Mouse (Mus musculus) MEL (cell line): ENCODE results near the gene Glul. TPM values are rescaled to one million over a fixed set of nuclear protein-coding genes. Genes with fewer than 3 reads are reported as not detected.

Experiments
- DNase-seq: peaks from one replicate; pipeline ENCODE4 v3.0.0; 2011; ENCODE audit warnings: low read depth, low spot score
- H3K27ac ChIP-seq: 2 replicates; pipeline ENCODE4 v1.5.1; 2012; ENCODE audit warnings: low read depth, mild to moderate bottlenecking, control low read depth, low read length, moderate library complexity; ENCODE audit not compliant: control insufficient read depth
- H3K27me3 ChIP-seq, 2 experiments: fragments of 150-350 bp in 1 of 2; sonication (generic) in 1 of 2; 2 replicates each; pipeline ENCODE4 v1.6.1; 2012; ENCODE audit warnings: low read length in 2 of 2, mild to moderate bottlenecking in 2 of 2, improper control_type of control experiment in 1 of 2, moderate library complexity in 1 of 2; ENCODE audit not compliant: insufficient read depth in 2 of 2, control insufficient read depth in 1 of 2
- H3K36me3 ChIP-seq, 2 experiments: 2 replicates each; pipeline ENCODE4 v1.6.1; 2012 to 2014; ENCODE audit warnings: low read length in 2 of 2, improper control_type of control experiment in 1 of 2, inconsistent platforms in 1 of 2, mild to moderate bottlenecking in 1 of 2; ENCODE audit not compliant: insufficient read depth in 2 of 2, control insufficient read depth in 1 of 2
- H3K4me1 ChIP-seq, 2 experiments: fragments of 150-350 bp in 1 of 2; sonication (generic) in 1 of 2; 2 replicates each; pipeline ENCODE4 v1.6.1; 2012; ENCODE audit warnings: low read length in 2 of 2, improper control_type of control experiment in 1 of 2, mild to moderate bottlenecking in 1 of 2; ENCODE audit not compliant: insufficient read depth in 2 of 2, control insufficient read depth in 1 of 2
- H3K4me3 ChIP-seq, 2 experiments: fragments of 150-350 bp in 1 of 2; sonication (generic) in 1 of 2; 2 replicates each; pipeline ENCODE4 v1.5.1; 2012; ENCODE audit warnings: low read depth in 2 of 2, low read length in 2 of 2, mild to moderate bottlenecking in 2 of 2, moderate library complexity in 2 of 2, control low read depth in 1 of 2, improper control_type of control experiment in 1 of 2; ENCODE audit not compliant: control insufficient read depth in 1 of 2, insufficient read depth in 1 of 2
- H3K79me2 ChIP-seq: 2 replicates; pipeline ENCODE4 v1.6.1; 2012; ENCODE audit warnings: mild to moderate bottlenecking, low read length, moderate library complexity; ENCODE audit not compliant: control insufficient read depth, poor library complexity, insufficient read depth
- H3K9ac ChIP-seq: 2 replicates; pipeline ENCODE4 v1.6.1; 2012; ENCODE audit warnings: low read depth, mild to moderate bottlenecking, control low read depth, low read length, moderate library complexity; ENCODE audit not compliant: control insufficient read depth, poor library complexity, severe bottlenecking
- H3K9me3 ChIP-seq: fragments of 150-350 bp; sonication (generic); replicated peaks from 2 replicates; pipeline ENCODE4 v1.6.1; 2012; ENCODE audit warnings: mild to moderate bottlenecking, low read length, improper control_type of control experiment, moderate library complexity; ENCODE audit not compliant: insufficient read depth
- BHLHE40 ChIP-seq: IDR thresholded peaks from 2 replicates; pipeline ENCODE4 v1.6.1; 2012; ENCODE audit warnings: low read depth, mild to moderate bottlenecking, inconsistent platforms, low read length, improper control_type of control experiment, borderline replicate concordance
- CHD1 ChIP-seq: IDR thresholded peaks from 2 replicates; pipeline ENCODE4 v1.6.1; 2012; ENCODE audit warnings: low read depth, mild to moderate bottlenecking, inconsistent platforms, low read length, improper control_type of control experiment
- CHD2 ChIP-seq: IDR thresholded peaks from 2 replicates; pipeline ENCODE4 v1.6.1; 2011; ENCODE audit warnings: low read length, improper control_type of control experiment
- CTCF ChIP-seq, 3 experiments: IDR thresholded peaks in 2 of 3; conservative IDR thresholded peaks in 1 of 3; 2 replicates each; pipeline ENCODE4 v1.5.1; 2011 to 2012; ENCODE audit warnings: low read length in 3 of 3, low read depth in 2 of 3, mild to moderate bottlenecking in 2 of 3, improper control_type of control experiment in 1 of 3, inconsistent platforms in 1 of 3, mixed read lengths in 1 of 3, moderate library complexity in 1 of 3; ENCODE audit not compliant: control insufficient read depth in 1 of 3, insufficient read depth in 1 of 3, poor library complexity in 1 of 3, severe bottlenecking in 1 of 3
- E2F4 ChIP-seq: IDR thresholded peaks from 2 replicates; pipeline ENCODE4 v1.6.1; 2011; ENCODE audit warnings: low read depth, low read length, improper control_type of control experiment, borderline replicate concordance
- ELF1 ChIP-seq: IDR thresholded peaks from 2 replicates; pipeline ENCODE4 v1.6.1; 2014; ENCODE audit warnings: low read depth, mild to moderate bottlenecking, inconsistent platforms, low read length, improper control_type of control experiment, moderate library complexity
- EP300 ChIP-seq, 2 experiments: IDR thresholded peaks; 2 replicates each; pipeline ENCODE4 v1.6.1; 2011; ENCODE audit warnings: improper control_type of control experiment in 2 of 2, low read length in 2 of 2, low read depth in 1 of 2, mild to moderate bottlenecking in 1 of 2
- ETS1 ChIP-seq: IDR thresholded peaks from 2 replicates; pipeline ENCODE4 v1.6.1; 2012; ENCODE audit warnings: low read depth, mild to moderate bottlenecking, inconsistent platforms, low read length, improper control_type of control experiment, moderate library complexity
- GABPA ChIP-seq: IDR thresholded peaks from 2 replicates; pipeline ENCODE4 v1.6.1; 2012; ENCODE audit warnings: low read depth, mild to moderate bottlenecking, inconsistent platforms, low read length, improper control_type of control experiment, moderate library complexity
- GATA1 ChIP-seq: IDR thresholded peaks from 2 replicates; pipeline ENCODE4 v1.6.1; 2011; ENCODE audit warnings: low read depth, low read length, improper control_type of control experiment
- HCFC1 ChIP-seq: IDR thresholded peaks from 2 replicates; pipeline ENCODE4 v1.6.1; 2012; ENCODE audit warnings: low read depth, mild to moderate bottlenecking, inconsistent platforms, low read length, improper control_type of control experiment, moderate library complexity
- JUND ChIP-seq: IDR thresholded peaks from 2 replicates; pipeline ENCODE4 v1.6.1; 2011; ENCODE audit warnings: low read depth, mild to moderate bottlenecking, improper control_type of control experiment, low read length
- KAT2A ChIP-seq: conservative IDR thresholded peaks from 2 replicates; pipeline ENCODE4 v1.6.1; 2012; ENCODE audit warnings: low read depth, low read length, improper control_type of control experiment, inconsistent platforms
- MAFK ChIP-seq: IDR thresholded peaks from 2 replicates; pipeline ENCODE4 v1.6.1; 2011; ENCODE audit warnings: low read depth, mild to moderate bottlenecking, low read length, improper control_type of control experiment, borderline replicate concordance
- MAX ChIP-seq: IDR thresholded peaks from 2 replicates; pipeline ENCODE4 v1.6.1; 2011; ENCODE audit warnings: low read length, improper control_type of control experiment
- MAZ ChIP-seq: IDR thresholded peaks from 2 replicates; pipeline ENCODE4 v1.6.1; 2012; ENCODE audit warnings: low read depth, mild to moderate bottlenecking, inconsistent platforms, low read length, improper control_type of control experiment
- MEF2A ChIP-seq: IDR thresholded peaks from 2 replicates; pipeline ENCODE4 v1.6.1; 2014; ENCODE audit warnings: low read depth, mild to moderate bottlenecking, inconsistent platforms, low read length, improper control_type of control experiment; ENCODE audit not compliant: poor library complexity, insufficient replicate concordance, severe bottlenecking; ENCODE audit errors: extremely low read depth
- MXI1 ChIP-seq: IDR thresholded peaks from 2 replicates; pipeline ENCODE4 v1.6.1; 2011; ENCODE audit warnings: mild to moderate bottlenecking, low read depth, low read length, improper control_type of control experiment
- MYB ChIP-seq: IDR thresholded peaks from 2 replicates; pipeline ENCODE4 v1.6.1; 2011; ENCODE audit warnings: mild to moderate bottlenecking, low read depth, low read length, improper control_type of control experiment
- MYC ChIP-seq: IDR thresholded peaks from 2 replicates; pipeline ENCODE4 v1.6.1; 2011; ENCODE audit warnings: low read depth, mild to moderate bottlenecking, low read length, improper control_type of control experiment, moderate library complexity
- NELFE ChIP-seq: IDR thresholded peaks from 2 replicates; pipeline ENCODE4 v1.6.1; 2011; ENCODE audit warnings: low read depth, low read length, improper control_type of control experiment
- NRF1 ChIP-seq: IDR thresholded peaks from 2 replicates; pipeline ENCODE4 v1.6.1; 2014; ENCODE audit warnings: low read depth, mild to moderate bottlenecking, inconsistent platforms, low read length, improper control_type of control experiment, moderate library complexity; ENCODE audit not compliant: poor library complexity, insufficient read depth, severe bottlenecking
- POLR2A ChIP-seq, 2 experiments: IDR thresholded peaks; 2 replicates each; pipeline ENCODE4 v1.6.1; 2011 to 2012; ENCODE audit warnings: low read length in 2 of 2, mild to moderate bottlenecking in 2 of 2, control low read depth in 1 of 2, improper control_type of control experiment in 1 of 2, low read depth in 1 of 2, moderate library complexity in 1 of 2; ENCODE audit not compliant: control insufficient read depth in 1 of 2, insufficient read depth in 1 of 2, poor library complexity in 1 of 2
- POLR2AphosphoS5 ChIP-seq: IDR thresholded peaks from 2 replicates; pipeline ENCODE4 v1.6.1; 2012; ENCODE audit warnings: low read depth, borderline replicate concordance, mild to moderate bottlenecking, inconsistent platforms, low read length, moderate library complexity, mixed read lengths
- RAD21 ChIP-seq: IDR thresholded peaks from 2 replicates; pipeline ENCODE4 v1.6.1; 2011; ENCODE audit warnings: mild to moderate bottlenecking, low read depth, low read length, improper control_type of control experiment
- RCOR1 ChIP-seq: IDR thresholded peaks from 2 replicates; pipeline ENCODE4 v1.6.1; 2012; ENCODE audit warnings: low read depth, mild to moderate bottlenecking, inconsistent platforms, low read length, improper control_type of control experiment
- SIN3A ChIP-seq: IDR thresholded peaks from 2 replicates; pipeline ENCODE4 v1.6.1; 2012; ENCODE audit warnings: low read length, improper control_type of control experiment, inconsistent platforms
- SMC3 ChIP-seq: IDR thresholded peaks from 2 replicates; pipeline ENCODE4 v1.6.1; 2011; ENCODE audit warnings: low read depth, low read length, improper control_type of control experiment
- TAL1 ChIP-seq: IDR thresholded peaks from 2 replicates; pipeline ENCODE4 v1.6.1; 2012; ENCODE audit warnings: mild to moderate bottlenecking, inconsistent platforms, low read length, moderate library complexity, mixed read lengths
- TCF12 ChIP-seq: IDR thresholded peaks from 2 replicates; pipeline ENCODE4 v1.6.1; 2014; ENCODE audit warnings: low read depth, mild to moderate bottlenecking, inconsistent platforms, low read length, improper control_type of control experiment, moderate library complexity
- UBTF ChIP-seq: IDR thresholded peaks from 2 replicates; pipeline ENCODE4 v1.6.1; 2012; ENCODE audit warnings: low read depth, mild to moderate bottlenecking, inconsistent platforms, low read length, improper control_type of control experiment, moderate library complexity, borderline replicate concordance; ENCODE audit not compliant: insufficient read depth
- USF1 ChIP-seq: IDR thresholded peaks from 2 replicates; pipeline ENCODE4 v1.6.1; 2014; ENCODE audit warnings: low read depth, mild to moderate bottlenecking, inconsistent platforms, low read length, improper control_type of control experiment, moderate library complexity
- USF2 ChIP-seq, 2 experiments: IDR thresholded peaks; 2 replicates each; pipeline ENCODE4 v1.6.1; 2011 to 2012; ENCODE audit warnings: improper control_type of control experiment in 2 of 2, low read length in 2 of 2, borderline replicate concordance in 1 of 2, inconsistent platforms in 1 of 2, low read depth in 1 of 2, mild to moderate bottlenecking in 1 of 2; ENCODE audit not compliant: insufficient read depth in 1 of 2
- ZC3H11A ChIP-seq: IDR thresholded peaks from 2 replicates; pipeline ENCODE4 v1.6.1; 2012; ENCODE audit warnings: low read depth, mild to moderate bottlenecking, inconsistent platforms, low read length, improper control_type of control experiment
- ZKSCAN1 ChIP-seq: IDR thresholded peaks from 2 replicates; pipeline ENCODE4 v1.6.1; 2012; ENCODE audit warnings: low read depth, mild to moderate bottlenecking, inconsistent platforms, low read length, improper control_type of control experiment, moderate library complexity
- polyA plus RNA-seq, 2 experiments: library from polyadenylated mRNA; stranded (reverse) in 1 of 2; unstranded in 1 of 2; fragments of >175 nt in 1 of 2; fragments of >200 nt in 1 of 2; gene quantifications; 2 replicates each; pipeline versions ENCODE4 v1.2.1 to v1.2.4; 2012; ENCODE audit warnings: low replicate concordance in 2 of 2, low read depth in 1 of 2; ENCODE audit not compliant: insufficient read length in 2 of 2, insufficient read depth in 1 of 2, missing spikeins in 1 of 2
- total RNA-seq: library from RNA; depleted of rRNA; stranded (reverse); fragments of 300-350 nt; gene quantifications from 2 replicates; pipeline ENCODE4 v1.2.3, GENCODE M21; 2012

The Glul gene
- total and polyA plus RNA-seq, 3 experiments: 47.2 to 81.1 TPM; not detected in 1

GRCm38 (mm10) chr1:153909213-153909962 is 9.6 kb downstream of the Glul start:
- Histone ChIP-seq H3K4me1 (peaks cover 2 to 14% of the 10 kb centered on the region in 2 experiments; a peak in 3 of 4 replicates), H3K9ac (peak overlapping the region; percentile 48), H3K27me3 (no peaks in the 10 kb centered on the region), H3K9me3 (no peaks in the 10 kb centered on the region), H3K27ac (peak overlapping the region; percentile 87), H3K79me2 (no peaks in the 10 kb centered on the region), H3K4me3 (peak overlapping the region; percentile 6 to 15), H3K36me3 (peaks cover 6 to 13% of the 10 kb centered on the region in 2 experiments)
- peak; percentile 88 for DNase-seq
- TF ChIP-seq HCFC1 (peak; percentile 66), E2F4 (no peak), MAZ (no peak), NRF1 (no peak), MYB (peak; percentile 83), BHLHE40 (peak; percentile 39; the same call in 1 of the 2 replicates), RAD21 (no peak), ZKSCAN1 (peak; percentile 40; the same call in 1 of the 2 replicates), ETS1 (peak; percentile 89), RCOR1 (peak; percentile 81), MXI1 (peak; percentile 73; the same call in 1 of the 2 replicates), EP300 (IDR thresholded peaks at IDR 0.05; ENCODE audit: low read depth in 1 of 2, low read length in 2 of 2) (peak; percentile 76 to 91), CHD1 (no peak; the same call in 1 of the 2 replicates), USF2 (IDR thresholded peaks at IDR 0.05; ENCODE audit: borderline replicate concordance in 1 of 2, insufficient read depth in 1 of 2, low read depth in 1 of 2, low read length in 2 of 2) (no peak), JUND (no peak), GATA1 (peak; percentile 55), KAT2A (no peak; the same call in 1 of the 2 replicates), TCF12 (peak; percentile 80), ZC3H11A (no peak), ELF1 (no peak), UBTF (no peak), MYC (0 out of 2 replicates have a peak, but pooled peaks have one; percentile 38), MEF2A (peak; percentile 63; the same call in 1 of the 2 replicates), TAL1 (peak; percentile 27), POLR2A (IDR thresholded peaks at IDR 0.05; ENCODE audit: control insufficient read depth in 1 of 2, insufficient read depth in 1 of 2, low read depth in 1 of 2, low read length in 2 of 2, poor library complexity in 1 of 2) (no peak), POLR2AphosphoS5 (no peak), GABPA (0 out of 2 replicates have a peak, but pooled peaks have one; percentile 47), CTCF (IDR thresholded peaks at IDR 0.05 in 2 of 3, conservative IDR thresholded peaks at IDR 0.05 in 1 of 3; ENCODE audit: control insufficient read depth in 1 of 3, insufficient read depth in 1 of 3, low read depth in 2 of 3, low read length in 3 of 3, poor library complexity in 1 of 3, severe bottlenecking in 1 of 3) (no peak), CHD2 (peak; percentile 36; the same call in 1 of the 2 replicates), MAX (peak; percentile 63), MAFK (0 out of 2 replicates have a peak, but pooled peaks have one; percentile 55), SMC3 (no peak), NELFE (no peak; the same call in 1 of the 2 replicates), USF1 (0 out of 2 replicates have a peak, but pooled peaks have one; percentile 12), SIN3A (peak; percentile 72; the same call in 1 of the 2 replicates)
